Mouse (Mus musculus) forebrain, postnatal 0 days (tissue): ENCODE measurements around the gene Anxa3. TPM values are rescaled to one million over a fixed set of nuclear protein-coding genes. Genes with fewer than 3 reads are reported as not detected.

Experiments
- ATAC-seq: fragments of 200-750 bp; cut with Nextera tagmentation; 2 replicates; pipeline ENCODE4 v1.8.0; 2017; ENCODE audit warnings: mild to moderate bottlenecking, moderate library complexity
- DNase-seq: peaks from one replicate; pipeline ENCODE4 v3.0.0-alpha.2; 2015
- H3K27ac ChIP-seq: fragments of 300-500 bp; sonication (generic); 2 replicates; pipeline ENCODE4 v1.5.1; 2014; ENCODE audit warnings: low read depth, mild to moderate bottlenecking, antibody characterized with exemption, low read length, moderate library complexity, mixed read lengths
- H3K27me3 ChIP-seq: fragments of 300-500 bp; sonication (generic); 2 replicates; pipeline ENCODE4 v1.6.1; 2014; ENCODE audit warnings: mild to moderate bottlenecking, low read length, mixed read lengths; ENCODE audit not compliant: insufficient read depth
- H3K36me3 ChIP-seq: fragments of 300-500 bp; sonication (generic); 2 replicates; pipeline ENCODE4 v1.6.1; 2014; ENCODE audit warnings: mild to moderate bottlenecking, moderate library complexity; ENCODE audit not compliant: insufficient read depth
- H3K4me1 ChIP-seq: fragments of 300-500 bp; sonication (generic); 2 replicates; pipeline ENCODE4 v1.6.1; 2014; ENCODE audit warnings: antibody characterized with exemption; ENCODE audit not compliant: insufficient read depth
- H3K4me2 ChIP-seq: fragments of 300-500 bp; sonication (generic); 2 replicates; pipeline ENCODE4 v1.6.1; 2014; ENCODE audit warnings: low read depth, mild to moderate bottlenecking, moderate library complexity
- H3K4me3 ChIP-seq: fragments of 300-500 bp; sonication (generic); 2 replicates; pipeline ENCODE4 v1.5.1; 2014; ENCODE audit warnings: low read depth, low read length, mixed read lengths
- H3K9ac ChIP-seq: fragments of 300-500 bp; sonication (generic); 2 replicates; pipeline ENCODE4 v1.6.1; 2014; ENCODE audit warnings: mild to moderate bottlenecking
- H3K9me3 ChIP-seq: fragments of 300-500 bp; sonication (generic); 2 replicates; pipeline ENCODE4 v1.6.1; 2016; ENCODE audit warnings: low read length
- CTCF ChIP-seq: sonication (generic); IDR thresholded peaks from 2 replicates; pipeline ENCODE4 v1.5.1; 2016; ENCODE audit warnings: antibody characterized with exemption, control low read depth, low read depth
- WGBS: fragments of 180-500 bp; shearing (Covaris S2); extraction: QIAGEN DNeasy Blood & Tissue Kit; methylation state at CpG from one replicate; pipeline ENCODE4 v1.1.7; 2014; 5-methylcytosine and 5-hydroxymethylcytosine counted together
- polyA plus RNA-seq: library from polyadenylated mRNA; unstranded; fragments of >200 nt; fragmentation: Nextera tagmentation; extraction: Ambion mirVana; gene quantifications from 2 replicates; pipeline ENCODE4 v1.2.1, GENCODE M21; 2015
- total RNA-seq: library from RNA; depleted of rRNA; stranded (reverse); fragments of >200 nt; gene quantifications from 2 replicates; pipeline ENCODE4 v1.2.3, GENCODE M21; 2014

The Anxa3 gene
- total and polyA plus RNA-seq, 2 experiments from 2014 or later = 18.0 to 25.9 TPM

- no peak overlapping the region for H3K9ac ChIP-seq
- no peak overlapping the region for H3K4me3 ChIP-seq
- H3K4me2 ChIP-seq = no peak overlapping the region
- DNase-seq (no peak), ATAC-seq (no peak)
- no peaks in the 10 kb centered on the region for H3K27me3 ChIP-seq
- H3K4me1 ChIP-seq = no peaks in the 10 kb centered on the region
- no peak for TF ChIP-seq CTCF
- 19% methylated on average over 7 of the region's 7 CpGs for WGBS
- no peaks in the 10 kb centered on the region for H3K9me3 ChIP-seq
- H3K36me3 ChIP-seq = no peaks in the 10 kb centered on the region
- H3K27ac ChIP-seq = no peak overlapping the region
Observed at GRCm38 (mm10) chr5:96802185-96802584, 9.0 kb downstream of the Anxa3 start.

DNA sequence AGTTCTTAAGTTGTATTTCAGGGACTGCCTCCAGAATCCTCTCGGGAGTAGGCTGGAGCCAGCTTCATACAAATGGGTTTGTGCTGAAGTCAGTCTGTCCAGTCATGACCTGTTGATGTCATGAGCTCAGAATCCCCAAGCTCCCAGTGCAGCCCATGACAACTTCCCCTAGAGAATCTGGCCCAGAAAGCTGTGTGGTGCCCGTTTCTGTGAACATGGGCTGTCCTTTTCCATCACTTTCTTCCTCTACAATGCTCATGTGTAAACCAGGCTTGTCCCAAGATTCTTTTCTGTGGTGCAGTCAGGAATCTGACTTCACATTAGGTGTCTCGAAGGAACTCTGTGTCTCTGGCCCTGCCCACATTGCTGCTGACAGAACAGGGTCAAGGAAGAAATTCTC lies 10.0 kb downstream of the Anxa3 start:
- no peak overlapping the region for H3K4me3 ChIP-seq
- no peaks in the 10 kb centered on the region for H3K9me3 ChIP-seq
- DNase-seq = no peak
- H3K36me3 ChIP-seq = no peaks in the 10 kb centered on the region
- H3K4me2 ChIP-seq = no peak overlapping the region
- 50% methylated on average over 3 of the region's 3 CpGs for WGBS
- no peak overlapping the region for H3K9ac ChIP-seq
- no peak for ATAC-seq
- H3K27me3 ChIP-seq = no peaks in the 10 kb centered on the region
- no peak for TF ChIP-seq CTCF
- no peaks in the 10 kb centered on the region for H3K4me1 ChIP-seq
- H3K27ac ChIP-seq = no peak overlapping the region

DNA sequence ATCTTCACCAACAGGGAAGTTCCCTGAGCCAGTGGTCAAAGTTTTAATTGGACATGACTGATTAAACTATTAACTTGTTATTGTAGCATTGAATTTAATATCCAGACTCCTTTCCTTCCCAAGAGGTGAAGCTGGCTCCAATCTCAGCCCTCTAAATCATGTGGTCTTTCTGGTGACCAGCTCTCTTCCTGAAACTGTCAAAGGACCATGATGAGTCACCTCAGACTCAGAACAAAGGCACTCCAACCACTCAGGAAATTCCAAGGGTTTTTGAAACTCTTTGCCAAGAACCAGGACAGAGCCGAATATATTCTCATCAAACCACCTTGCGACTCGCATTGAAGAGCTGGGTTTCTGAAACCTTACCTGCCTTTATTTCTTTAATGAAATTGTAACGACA lies 11.2 kb downstream of the Anxa3 start:
- Histone ChIP-seq H3K27ac (no peak overlapping the region), H3K4me2 (no peak overlapping the region), H3K4me1 (no peaks in the 10 kb centered on the region), H3K9me3 (no peaks in the 10 kb centered on the region), H3K4me3 (no peak overlapping the region), H3K9ac (no peak overlapping the region), H3K36me3 (no peaks in the 10 kb centered on the region), H3K27me3 (no peaks in the 10 kb centered on the region)
- DNase-seq (no peak), ATAC-seq (no peak)
- WGBS = 86% methylated on average over 4 of the region's 4 CpGs
- no peak for TF ChIP-seq CTCF

GRCm38 (mm10) chr5:96804813-96805212 lies 11.7 kb downstream of the Anxa3 start:
- Histone ChIP-seq H3K4me3 (no peak overlapping the region), H3K27ac (no peak overlapping the region), H3K27me3 (no peaks in the 10 kb centered on the region), H3K36me3 (no peaks in the 10 kb centered on the region), H3K9me3 (no peaks in the 10 kb centered on the region), H3K4me2 (no peak overlapping the region), H3K4me1 (no peaks in the 10 kb centered on the region), H3K9ac (no peak overlapping the region)
- DNase-seq (no peak), ATAC-seq (no peak)
- 87% methylated on average over 3 of the region's 3 CpGs for WGBS
- no peak for TF ChIP-seq CTCF

GRCm38 (mm10) chr5:96810620-96811019 lies 17.5 kb downstream of the Anxa3 start:
- no peak for TF ChIP-seq CTCF
- Histone ChIP-seq H3K4me2 (no peak overlapping the region), H3K36me3 (no peaks in the 10 kb centered on the region), H3K4me1 (no peaks in the 10 kb centered on the region), H3K27ac (no peak overlapping the region), H3K4me3 (no peak overlapping the region), H3K9me3 (no peaks in the 10 kb centered on the region), H3K9ac (no peak overlapping the region), H3K27me3 (no peaks in the 10 kb centered on the region)
- ATAC-seq (no peak), DNase-seq (no peak)
- 59% methylated on average over 4 of the region's 4 CpGs for WGBS

GRCm38 (mm10) chr5:96824769-96825327 lies 31.7 kb downstream of the Anxa3 start:
- Histone ChIP-seq H3K4me2 (no peak overlapping the region), H3K36me3 (no peaks in the 10 kb centered on the region), H3K4me3 (no peak overlapping the region), H3K27me3 (no peaks in the 10 kb centered on the region), H3K4me1 (no peaks in the 10 kb centered on the region), H3K9ac (no peak overlapping the region), H3K9me3 (no peaks in the 10 kb centered on the region), H3K27ac (no peak overlapping the region)
- DNase-seq (no peak), ATAC-seq (no peak)
- TF ChIP-seq CTCF = no peak
- WGBS = 90% methylated on average over 13 of the region's 13 CpGs

GRCm38 (mm10) chr5:96827176-96827575 lies 34.0 kb downstream of the Anxa3 start:
- no peak overlapping the region for H3K4me2 ChIP-seq
- TF ChIP-seq CTCF = no peak
- no peak overlapping the region for H3K27ac ChIP-seq
- ATAC-seq = no peak
- no peaks in the 10 kb centered on the region for H3K36me3 ChIP-seq
- no peak for DNase-seq
- no peak overlapping the region for H3K4me3 ChIP-seq
- no peaks in the 10 kb centered on the region for H3K27me3 ChIP-seq
- H3K4me1 ChIP-seq = no peaks in the 10 kb centered on the region
- no peaks in the 10 kb centered on the region for H3K9me3 ChIP-seq
- no peak overlapping the region for H3K9ac ChIP-seq
- WGBS = 88% methylated on average over 1 of the region's 1 CpGs

- TF ChIP-seq CTCF = no peak
- Histone ChIP-seq H3K27me3 (no peaks in the 10 kb centered on the region), H3K4me3 (no peak overlapping the region), H3K4me2 (no peak overlapping the region), H3K36me3 (no peaks in the 10 kb centered on the region), H3K9me3 (no peaks in the 10 kb centered on the region), H3K4me1 (no peaks in the 10 kb centered on the region), H3K9ac (no peak overlapping the region), H3K27ac (no peak overlapping the region)
- WGBS = 58% methylated on average over 5 of the region's 5 CpGs
- ATAC-seq = no peak
- no peak for DNase-seq
Observed at GRCm38 (mm10) chr5:96834338-96834737, 41.2 kb downstream of the Anxa3 start.
